Mouse (Mus musculus) limb, embryonic 15.5 days (tissue): Measurements from ENCODE around the gene Aktip. TPM values are rescaled to one million over a fixed set of nuclear protein-coding genes. Genes with fewer than 3 reads are reported as not detected.

Experiments used
- ATAC-seq: fragments of 200-750 bp; cut with Nextera tagmentation; 2 replicates; pipeline ENCODE4 v1.8.0; 2017; ENCODE audit warnings: low read depth, moderate TSS enrichment; ENCODE audit not compliant: insufficient number of reproducible peaks, low FRiP score, low TSS enrichment
- H3K27ac ChIP-seq: fragments of 300-500 bp; sonication (generic); 2 replicates; pipeline ENCODE4 v1.5.1; 2015; ENCODE audit warnings: moderate library complexity, mild to moderate bottlenecking, inconsistent platforms
- H3K27me3 ChIP-seq: fragments of 300-500 bp; sonication (generic); 2 replicates; pipeline ENCODE4 v1.6.1; 2015; ENCODE audit warnings: inconsistent platforms
- H3K36me3 ChIP-seq: fragments of 300-500 bp; sonication (generic); 2 replicates; pipeline ENCODE4 v1.6.1; 2015; ENCODE audit warnings: inconsistent platforms
- H3K4me1 ChIP-seq: fragments of 300-500 bp; sonication (generic); 2 replicates; pipeline ENCODE4 v1.6.1; 2015; ENCODE audit warnings: inconsistent platforms
- H3K4me2 ChIP-seq: fragments of 300-500 bp; sonication (generic); 2 replicates; pipeline ENCODE4 v1.6.1; 2015; ENCODE audit warnings: mild to moderate bottlenecking, inconsistent platforms
- H3K4me3 ChIP-seq: fragments of 300-500 bp; sonication (generic); 2 replicates; pipeline ENCODE4 v1.5.1; 2015; ENCODE audit warnings: mild to moderate bottlenecking, inconsistent platforms
- H3K9ac ChIP-seq: fragments of 300-500 bp; sonication (generic); 2 replicates; pipeline ENCODE4 v1.6.1; 2015; ENCODE audit warnings: inconsistent platforms
- H3K9me3 ChIP-seq: fragments of 300-500 bp; sonication (generic); 2 replicates; pipeline ENCODE4 v1.6.1; 2016; ENCODE audit warnings: inconsistent platforms
- WGBS: fragments of 180-500 bp; shearing (Covaris S2); methylation state at CpG from one replicate; pipeline ENCODE4 v1.1.7; 2015; 5-methylcytosine and 5-hydroxymethylcytosine counted together
- polyA plus RNA-seq: library from polyadenylated mRNA; unstranded; fragments of >200 nt; fragmentation: Nextera tagmentation; extraction: Ambion mirVana; gene quantifications from 2 replicates; pipeline ENCODE4 v1.2.1, GENCODE M21; 2015

Gene Aktip
- polyA plus RNA-seq, 1 experiment from 2014 or later: 63.6 TPM

DNA sequence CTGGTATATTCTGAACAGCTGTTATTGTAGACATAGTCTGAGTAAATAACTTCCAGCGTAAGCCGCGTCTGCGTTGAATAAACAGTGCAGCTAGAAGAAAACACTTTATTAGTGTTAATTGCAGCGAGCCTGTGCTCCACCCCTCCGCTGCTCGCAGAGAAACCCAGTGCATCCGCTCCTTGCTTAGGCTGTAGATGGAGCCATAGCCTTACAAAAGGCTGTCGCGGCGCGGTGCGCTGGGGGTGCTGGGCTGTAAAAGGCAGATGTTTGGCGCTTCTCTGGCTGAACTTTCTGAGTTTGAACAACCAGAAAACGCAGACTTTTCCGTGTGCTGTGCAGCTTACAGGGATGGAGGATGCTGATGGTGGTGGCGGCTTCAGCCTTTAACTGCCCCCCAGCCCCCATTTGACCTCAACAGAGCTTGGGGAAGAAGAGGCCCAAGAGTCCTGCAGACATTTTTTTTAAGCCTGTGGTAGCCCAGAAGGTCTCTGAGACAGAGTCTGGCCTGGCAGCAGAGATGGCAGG lies 8.9 kb downstream of the Aktip start:
- Histone ChIP-seq H3K9ac (no peak overlapping the region), H3K4me2 (peak overlapping the region; percentile 19), H3K27me3 (peaks cover 26% of the 10 kb centered on the region), H3K9me3 (no peaks in the 10 kb centered on the region), H3K4me3 (peak overlapping the region; percentile 0; the same call in 1 of the 2 replicates), H3K36me3 (no peaks in the 10 kb centered on the region), H3K27ac (no peak overlapping the region), H3K4me1 (peaks cover 9% of the 10 kb centered on the region)
- peak; percentile 64; the same call in 1 of the 2 replicates for ATAC-seq
- WGBS: 2% methylated on average over 17 of the region's 17 CpGs

DNA sequence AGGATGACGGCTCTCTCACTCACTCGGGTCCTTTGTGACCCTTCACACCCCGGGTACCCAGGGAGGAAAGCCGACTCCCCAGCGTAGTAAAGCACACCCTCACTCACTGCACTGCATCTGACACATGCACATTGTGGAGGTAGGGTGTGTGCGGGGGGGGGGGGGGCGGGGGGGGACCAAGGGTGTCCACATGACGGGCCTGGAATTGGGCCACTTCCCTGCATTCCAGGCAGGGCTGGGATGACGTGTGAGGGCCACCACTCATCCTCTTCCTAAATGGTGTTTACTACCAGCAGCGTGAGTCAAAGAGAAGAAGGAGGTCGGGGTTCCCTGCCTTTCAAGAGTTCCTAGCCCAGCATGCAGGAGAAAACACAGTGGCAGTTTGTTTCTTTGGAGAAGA lies 11.6 kb downstream of the Aktip start:
- no peak overlapping the region for H3K4me2 ChIP-seq
- 55% methylated on average over 11 of the region's 11 CpGs for WGBS
- no peaks in the 10 kb centered on the region for H3K9me3 ChIP-seq
- H3K9ac ChIP-seq: no peak overlapping the region
- peaks cover 22% of the 10 kb centered on the region for H3K27me3 ChIP-seq
- peaks cover 9% of the 10 kb centered on the region for H3K4me1 ChIP-seq
- H3K4me3 ChIP-seq: no peak overlapping the region
- no peak overlapping the region for H3K27ac ChIP-seq
- no peak for ATAC-seq
- no peaks in the 10 kb centered on the region for H3K36me3 ChIP-seq

DNA sequence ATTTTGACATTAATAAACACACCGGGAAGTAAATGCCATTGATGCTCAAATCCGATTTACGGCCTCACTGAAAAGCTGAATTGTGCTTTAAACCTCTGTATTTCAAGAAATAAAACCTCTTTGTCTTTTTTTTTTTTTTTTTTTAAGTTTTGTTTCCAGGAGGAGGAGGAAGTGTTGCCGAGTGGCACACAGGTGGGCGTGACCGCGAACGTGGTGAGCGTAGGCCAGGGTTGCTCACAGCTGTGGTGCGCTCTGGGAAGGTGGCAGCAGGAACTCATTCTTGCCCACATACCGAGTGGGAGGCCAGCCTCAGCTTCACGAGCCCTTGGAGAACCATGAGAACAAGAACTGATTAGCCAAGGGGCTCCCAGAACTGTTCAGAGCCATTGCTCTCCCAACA lies 13.4 kb downstream of the Aktip start:
- Histone ChIP-seq H3K4me3 (no peak overlapping the region), H3K27me3 (peaks cover 22% of the 10 kb centered on the region), H3K4me1 (peaks cover 9% of the 10 kb centered on the region), H3K9ac (no peak overlapping the region), H3K4me2 (no peak overlapping the region), H3K9me3 (no peaks in the 10 kb centered on the region), H3K27ac (no peak overlapping the region), H3K36me3 (no peaks in the 10 kb centered on the region)
- ATAC-seq: no peak
- 56% methylated on average over 12 of the region's 12 CpGs for WGBS

DNA sequence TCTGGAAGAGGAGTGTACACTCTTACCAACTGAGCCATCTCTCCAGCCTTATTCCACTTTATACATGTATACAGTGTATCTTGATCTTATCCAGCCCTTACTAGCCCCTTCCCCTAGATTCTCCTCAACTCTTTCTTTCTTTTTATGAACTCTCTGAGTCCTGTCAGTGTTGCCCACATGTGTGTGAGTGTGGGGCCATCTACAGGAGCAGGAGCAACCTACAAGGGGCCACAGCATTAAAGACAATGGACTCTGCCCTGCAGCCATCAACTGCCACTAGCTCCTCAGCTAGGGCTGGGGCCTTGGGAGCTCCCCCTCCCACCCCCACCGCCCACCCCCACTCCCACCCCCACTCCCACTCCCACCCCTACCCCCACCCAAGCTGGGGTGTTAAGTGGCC lies 22.1 kb downstream of the Aktip start:
- Histone ChIP-seq H3K4me1 (no peaks in the 10 kb centered on the region), H3K36me3 (no peaks in the 10 kb centered on the region), H3K4me3 (no peak overlapping the region), H3K4me2 (no peak overlapping the region), H3K9me3 (no peaks in the 10 kb centered on the region), H3K27ac (no peak overlapping the region), H3K9ac (no peak overlapping the region), H3K27me3 (no peaks in the 10 kb centered on the region)
- 30% methylated on average over 1 of the region's 1 CpGs for whole genome bisulfite sequencing
- no peak for ATAC-seq

DNA sequence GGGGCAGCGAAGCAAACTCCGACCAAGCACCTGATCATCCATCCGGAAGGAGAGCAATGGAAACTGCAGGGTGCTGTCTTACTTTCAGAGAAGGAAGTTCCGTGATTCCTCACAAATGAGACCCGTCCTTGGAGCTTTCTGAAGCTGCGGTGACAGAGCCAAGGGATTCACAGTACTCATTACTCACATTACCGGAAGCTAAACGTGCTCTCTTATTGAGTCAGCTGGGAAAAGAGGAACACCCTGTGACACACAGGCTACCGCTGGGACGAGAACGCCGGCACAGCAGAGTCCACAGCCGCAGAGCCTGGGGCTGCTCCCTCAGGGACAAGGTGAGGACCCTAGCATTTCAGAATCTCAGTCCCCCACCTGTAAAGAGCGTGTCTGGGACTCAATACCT lies 23.6 kb downstream of the Aktip start:
- Histone ChIP-seq H3K27ac (no peak overlapping the region), H3K4me2 (no peak overlapping the region), H3K9ac (no peak overlapping the region), H3K9me3 (no peaks in the 10 kb centered on the region), H3K4me3 (no peak overlapping the region), H3K27me3 (no peaks in the 10 kb centered on the region), H3K4me1 (peaks cover 6% of the 10 kb centered on the region; the same call in 1 of the 2 replicates), H3K36me3 (no peaks in the 10 kb centered on the region)
- WGBS: 79% methylated on average over 14 of the region's 14 CpGs
- ATAC-seq: no peak

DNA sequence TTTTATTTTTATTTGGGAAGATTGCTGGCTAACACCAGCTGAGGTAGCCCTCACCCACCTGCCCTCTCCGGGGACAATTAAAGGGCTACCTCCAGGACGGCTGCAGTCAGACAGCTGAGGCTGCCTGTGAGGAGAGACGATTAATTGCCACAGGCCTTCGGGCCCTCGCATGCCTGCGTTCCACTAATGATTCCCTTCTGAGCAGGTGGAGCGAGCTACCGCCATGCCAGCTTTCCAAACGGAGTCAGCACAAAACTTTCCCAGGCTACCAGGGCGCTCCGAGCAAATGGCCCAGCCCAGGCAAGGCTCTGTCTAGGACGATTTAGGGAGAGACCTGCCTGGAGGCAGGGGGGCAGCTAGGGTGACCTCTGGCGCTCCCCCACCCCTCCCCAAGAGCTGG lies 28.2 kb downstream of the Aktip start:
- no peak overlapping the region for H3K9ac ChIP-seq
- H3K27me3 ChIP-seq: no peaks in the 10 kb centered on the region
- no peak overlapping the region for H3K27ac ChIP-seq
- ATAC-seq: no peak
- no peak overlapping the region for H3K4me3 ChIP-seq
- H3K9me3 ChIP-seq: no peaks in the 10 kb centered on the region
- no peak overlapping the region for H3K4me2 ChIP-seq
- WGBS: 26% methylated on average over 13 of the region's 13 CpGs
- H3K36me3 ChIP-seq: no peaks in the 10 kb centered on the region
- H3K4me1 ChIP-seq: peaks cover 8% of the 10 kb centered on the region

DNA sequence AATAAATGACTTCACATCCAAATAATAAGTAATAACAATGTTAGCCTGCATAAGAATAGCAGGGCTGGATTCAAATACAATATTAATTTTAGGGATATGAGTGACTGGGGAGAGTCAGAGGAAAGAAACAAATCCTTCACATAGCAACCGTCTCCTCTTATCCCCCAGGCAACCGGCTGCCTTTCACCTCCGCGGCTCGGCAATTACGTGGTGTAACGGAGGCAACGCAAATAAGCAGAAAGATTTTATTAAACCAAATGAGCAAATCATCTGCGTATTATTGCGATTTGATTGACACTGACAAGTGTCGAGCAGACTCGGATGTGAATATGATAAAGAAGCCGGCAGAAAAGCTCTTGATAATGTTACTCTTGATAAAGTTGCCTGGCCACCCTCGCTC lies 28.9 kb downstream of the Aktip start:
- ATAC-seq: no peak
- WGBS: 31% methylated on average over 14 of the region's 14 CpGs
- no peak overlapping the region for H3K27ac ChIP-seq
- no peaks in the 10 kb centered on the region for H3K36me3 ChIP-seq
- no peaks in the 10 kb centered on the region for H3K9me3 ChIP-seq
- H3K4me2 ChIP-seq: no peak overlapping the region
- H3K4me3 ChIP-seq: no peak overlapping the region
- H3K27me3 ChIP-seq: no peaks in the 10 kb centered on the region
- H3K4me1 ChIP-seq: peaks cover 8% of the 10 kb centered on the region
- H3K9ac ChIP-seq: no peak overlapping the region

DNA sequence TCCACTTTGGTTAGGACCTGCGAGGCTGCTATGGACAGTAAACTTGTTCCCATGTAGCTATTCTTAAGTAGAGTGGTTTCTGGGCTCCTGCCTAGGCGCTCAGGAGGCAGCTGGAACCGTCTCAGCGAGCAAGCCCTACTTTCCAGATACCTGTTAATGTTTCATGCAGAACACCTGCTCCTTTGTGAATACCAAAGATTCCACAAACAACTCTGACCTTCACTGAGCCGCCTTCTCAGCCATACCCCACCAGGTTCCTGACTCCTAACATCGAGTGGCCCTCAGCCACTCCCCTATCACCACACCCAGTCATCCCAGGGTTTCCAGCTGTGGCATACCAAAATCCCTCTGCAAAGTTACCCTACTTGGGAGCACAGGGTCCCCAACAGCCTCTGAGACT lies 29.6 kb downstream of the Aktip start:
- Histone ChIP-seq H3K27me3 (no peaks in the 10 kb centered on the region), H3K27ac (no peak overlapping the region), H3K4me2 (no peak overlapping the region), H3K9me3 (no peaks in the 10 kb centered on the region), H3K36me3 (no peaks in the 10 kb centered on the region), H3K9ac (no peak overlapping the region), H3K4me3 (no peak overlapping the region), H3K4me1 (peaks cover 8% of the 10 kb centered on the region)
- 50% methylated on average over 6 of the region's 6 CpGs for WGBS
- no peak for ATAC-seq

DNA sequence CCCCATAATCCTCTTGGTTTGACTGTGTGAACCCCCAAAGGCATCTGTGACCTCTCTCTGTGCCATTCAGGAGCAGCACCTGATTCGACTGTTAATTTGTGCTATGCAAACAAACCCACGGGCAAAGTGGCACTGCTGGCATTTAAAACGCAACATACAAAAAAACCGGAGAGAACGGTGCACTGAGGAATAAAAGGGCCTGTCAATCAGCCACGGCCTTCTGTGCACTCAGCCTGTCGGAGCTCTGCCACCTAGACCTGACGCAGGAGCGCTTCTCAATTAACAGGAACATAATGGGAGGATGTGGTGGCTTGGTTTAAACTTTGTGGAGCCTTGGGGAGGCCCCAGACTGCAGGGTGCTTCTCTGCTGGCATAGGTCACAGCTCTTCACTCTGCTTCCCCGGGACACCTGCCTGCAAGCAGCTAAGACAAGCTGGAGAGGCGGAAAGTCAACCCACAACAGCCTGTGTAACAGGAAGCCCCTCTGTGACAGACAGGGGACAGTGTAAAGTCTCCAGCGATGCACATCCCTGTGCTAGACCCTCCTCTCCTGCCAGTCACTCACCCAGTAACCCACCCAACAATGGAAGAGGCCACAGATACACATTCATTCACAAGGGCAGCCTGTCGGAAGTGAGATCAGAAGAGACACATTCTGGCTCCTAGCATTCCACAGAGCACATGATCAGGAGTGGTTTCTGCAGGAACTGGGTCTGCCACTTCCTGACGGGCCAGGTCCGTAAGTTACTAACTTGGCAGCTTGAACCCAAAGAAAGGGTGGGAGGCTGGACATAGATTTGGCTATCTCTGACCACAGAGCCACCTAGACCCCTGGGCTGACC lies 39.6 kb downstream of the Aktip start:
- no peaks in the 10 kb centered on the region for H3K9me3 ChIP-seq
- H3K4me1 ChIP-seq: no peaks in the 10 kb centered on the region
- no peak overlapping the region for H3K4me2 ChIP-seq
- no peak overlapping the region for H3K4me3 ChIP-seq
- 65% methylated on average over 15 of the region's 15 CpGs for WGBS
- no peaks in the 10 kb centered on the region for H3K36me3 ChIP-seq
- H3K9ac ChIP-seq: no peak overlapping the region
- H3K27ac ChIP-seq: no peak overlapping the region
- no peak for ATAC-seq
- no peaks in the 10 kb centered on the region for H3K27me3 ChIP-seq

DNA sequence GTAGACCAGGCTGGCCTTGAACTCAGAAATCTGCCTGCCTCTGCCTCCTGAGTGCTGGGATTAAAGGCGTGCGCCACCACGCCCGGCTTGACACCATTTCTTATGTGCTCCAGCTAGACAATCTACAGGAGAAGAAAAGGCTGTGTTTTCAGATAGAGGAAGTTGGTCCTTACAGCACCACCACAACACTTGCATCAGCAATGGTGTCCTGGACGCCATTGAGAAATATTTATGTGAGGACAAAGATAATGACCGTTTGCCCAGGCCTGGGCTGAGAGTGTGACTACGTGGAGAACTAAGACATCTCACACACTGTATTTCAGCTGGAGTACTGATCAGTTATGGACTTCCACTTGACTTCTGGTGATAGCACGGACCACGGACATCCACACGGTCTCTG lies 41.2 kb downstream of the Aktip start:
- Histone ChIP-seq H3K27me3 (no peaks in the 10 kb centered on the region), H3K9me3 (no peaks in the 10 kb centered on the region), H3K4me3 (no peak overlapping the region), H3K4me2 (no peak overlapping the region), H3K27ac (no peak overlapping the region), H3K36me3 (no peaks in the 10 kb centered on the region), H3K9ac (no peak overlapping the region), H3K4me1 (no peaks in the 10 kb centered on the region)
- no peak for ATAC-seq
- WGBS: 92% methylated on average over 10 of the region's 10 CpGs

DNA sequence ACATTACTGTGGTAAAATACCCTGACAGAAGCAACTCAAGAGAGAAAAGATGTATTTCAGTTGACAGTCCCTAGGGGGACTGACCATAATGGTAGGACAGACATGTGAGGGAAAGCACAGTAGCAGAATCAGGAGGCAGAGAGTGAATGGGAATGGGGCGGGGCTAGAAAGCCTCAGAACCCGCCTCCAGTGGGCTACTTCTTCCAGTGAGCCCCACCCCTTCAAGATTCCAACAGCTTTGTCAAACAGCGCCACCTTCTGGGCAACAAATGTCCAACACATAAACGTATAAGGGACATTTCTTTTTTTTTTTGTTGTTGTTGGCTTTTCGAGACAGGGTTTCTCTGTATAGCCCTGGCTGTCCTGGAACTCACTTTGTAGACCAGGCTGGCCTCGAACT lies 45.2 kb downstream of the Aktip start:
- no peak for ATAC-seq
- Histone ChIP-seq H3K27me3 (no peaks in the 10 kb centered on the region), H3K4me1 (no peaks in the 10 kb centered on the region), H3K4me3 (no peak overlapping the region), H3K27ac (no peak overlapping the region), H3K9ac (no peak overlapping the region), H3K9me3 (no peaks in the 10 kb centered on the region), H3K4me2 (no peak overlapping the region), H3K36me3 (no peaks in the 10 kb centered on the region)
- WGBS: 44% methylated on average over 6 of the region's 6 CpGs

DNA sequence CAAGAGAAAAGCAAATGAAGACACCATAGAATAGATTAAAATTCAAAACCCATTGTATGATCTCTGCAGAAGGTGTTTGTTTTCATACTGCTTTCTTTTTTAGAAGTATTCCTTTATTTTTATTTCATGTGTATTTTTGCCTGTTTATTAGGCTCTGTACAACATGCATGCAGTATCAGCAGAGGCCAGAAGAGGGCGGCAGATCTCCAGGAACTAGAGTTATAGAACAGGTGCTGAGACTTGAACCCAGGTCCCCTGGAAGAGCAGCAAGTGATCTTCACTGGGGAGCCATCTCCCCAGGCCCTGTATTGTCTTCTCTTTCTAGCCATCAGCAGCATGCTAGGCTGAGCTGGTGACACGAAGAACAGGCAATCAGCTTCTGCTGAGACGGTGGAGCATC lies 45.9 kb downstream of the Aktip start:
- no peak overlapping the region for H3K9ac ChIP-seq
- no peaks in the 10 kb centered on the region for H3K27me3 ChIP-seq

More for the DNA sequence above, 45.9 kb downstream of the Aktip start:
- H3K9me3 ChIP-seq: no peaks in the 10 kb centered on the region
- no peak overlapping the region for H3K4me2 ChIP-seq
- ATAC-seq: no peak
- H3K4me1 ChIP-seq: peaks cover 4% of the 10 kb centered on the region; the same call in 1 of the 2 replicates
- H3K27ac ChIP-seq: no peak overlapping the region
- 77% methylated on average over 3 of the region's 3 CpGs for WGBS
- H3K4me3 ChIP-seq: no peak overlapping the region
- no peaks in the 10 kb centered on the region for H3K36me3 ChIP-seq
